In the genomic region with DNA sequence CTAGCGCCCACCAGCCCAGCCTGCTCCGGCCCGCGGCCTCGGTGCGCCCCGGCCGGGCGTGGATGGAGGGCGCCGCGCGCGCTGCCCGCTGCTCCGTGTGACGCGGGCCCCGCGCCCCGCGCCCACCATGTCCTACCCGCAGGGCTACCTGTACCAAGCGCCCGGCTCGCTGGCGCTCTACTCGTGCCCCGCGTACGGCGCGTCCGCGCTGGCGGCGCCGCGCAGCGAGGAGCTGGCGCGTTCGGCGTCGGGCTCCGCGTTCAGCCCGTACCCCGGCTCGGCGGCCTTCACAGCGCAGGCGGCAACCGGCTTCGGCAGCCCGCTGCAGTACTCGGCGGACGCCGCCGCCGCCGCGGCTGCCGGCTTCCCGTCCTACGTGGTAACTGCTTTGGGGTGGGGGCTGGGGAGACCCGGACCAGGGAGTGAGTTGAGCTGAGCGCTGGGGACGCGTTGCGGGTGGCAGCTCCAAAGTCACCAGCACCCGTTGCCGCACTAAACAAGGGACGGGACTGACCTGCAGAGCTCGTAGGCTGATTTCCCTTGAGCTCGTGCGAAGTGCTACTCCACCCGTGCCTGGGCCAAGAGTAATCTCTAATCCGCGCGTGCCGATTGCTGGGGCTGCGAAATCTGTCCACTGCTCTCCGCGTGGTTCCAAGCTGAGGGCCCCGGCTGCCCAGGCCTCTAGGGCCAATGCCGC, we compare ENCODE assay signal across 8 mouse cellular contexts. TPM values are rescaled to one million over a fixed set of nuclear protein-coding genes. Genes with fewer than 3 reads are reported as not detected.
A peak's percentile ranks its signal among the peaks of the same experiment; 100 is the strongest.
DNase-seq lines count a peak whose midpoint lies in the region; ATAC-seq and TF ChIP-seq lines count a peak whose summit lies in the region.

No protein-coding gene starts in this region.

- CTCF ChIA-PET in Patski (lab: Charles Lee) = interaction anchor here (4.3 kb wide), 1 partner anchor 670 kb away, joined by 33 read pairs; no protein-coding TSS in a partner anchor

- H3K27ac ChIP-seq in cerebellum, adult 2 months (ENCODE audit: insufficient read depth, low read length) = no peak overlapping the region
- H3K27ac ChIP-seq in heart, embryonic 13.5 days (replicated peaks) = peak overlapping the region; percentile 73
- no peak overlapping the region for H3K27ac ChIP-seq in limb, embryonic 14.5 days (replicated peaks; ENCODE audit: low read depth, low read length)
- no peak overlapping the region for H3K27ac ChIP-seq in stomach, embryonic 15.5 days

- ATAC-seq in Patski = peak; percentile 12
- ATAC-seq in heart, embryonic 13.5 days (ENCODE audit: extremely low read depth, insufficient number of reproducible peaks, low FRiP score, low TSS enrichment) = no peak; the same call in 1 of the 2 replicates
- peak; percentile 41 for ATAC-seq in limb, embryonic 14.5 days (ENCODE audit: low FRiP score, low read depth)
- ATAC-seq in stomach, embryonic 15.5 days (ENCODE audit: insufficient read depth, low FRiP score, low read depth) = 0 out of 2 replicates have a peak, but pooled peaks have one; percentile 7

- H3K36me3 ChIP-seq in heart, embryonic 13.5 days = no peaks in the 10 kb centered on the region
- 0 out of 2 replicates have a peak, but pooled peaks cover 6% of the 10 kb centered on the region for H3K36me3 ChIP-seq in limb, embryonic 14.5 days (ENCODE audit: control insufficient read depth, insufficient read depth, low read length)
- no peaks in the 10 kb centered on the region for H3K36me3 ChIP-seq in stomach, embryonic 15.5 days

- DNase-seq in cerebellum, adult 2 months = no peak
- DNase-seq in cerebellum, adult 18-20 months = no peak
- no peak for DNase-seq in Patski (ENCODE audit: low read depth, low spot score)
- no peak for DNase-seq in limb, embryonic 14.5 days (ENCODE audit: low spot score)
- DNase-seq in left cerebral cortex, adult 9 months (ENCODE audit: low spot score in 2 of 2) = no peak
- DNase-seq in gastrocnemius, postnatal 36 days = no peak

- H3K9ac ChIP-seq in heart, embryonic 13.5 days = peak overlapping the region; percentile 87
- H3K9ac ChIP-seq in limb, embryonic 14.5 days (ENCODE audit: low read depth, low read length, severe bottlenecking) = peak overlapping the region; percentile 70
- H3K9ac ChIP-seq in stomach, embryonic 15.5 days = peak overlapping the region; percentile 23; the same call in 1 of the 2 replicates

- H3K9me3 ChIP-seq in heart, embryonic 13.5 days = no peaks in the 10 kb centered on the region
- no peaks in the 10 kb centered on the region for H3K9me3 ChIP-seq in limb, embryonic 14.5 days (ENCODE audit: control insufficient read depth, low read length)
- H3K9me3 ChIP-seq in stomach, embryonic 15.5 days = no peaks in the 10 kb centered on the region

- peak overlapping the region; percentile 89 for H3K4me2 ChIP-seq in heart, embryonic 13.5 days
- peak overlapping the region; percentile 89 for H3K4me2 ChIP-seq in limb, embryonic 14.5 days (replicated peaks; ENCODE audit: low read depth, low read length, severe bottlenecking)
- peak overlapping the region; percentile 95 for H3K4me2 ChIP-seq in stomach, embryonic 15.5 days

- peaks cover 13% of the 10 kb centered on the region; the same call in 1 of the 2 replicates for H3K27me3 ChIP-seq in cerebellum, adult 2 months (ENCODE audit: control insufficient read depth, insufficient read depth, low read length)
- no peaks in the 10 kb centered on the region for H3K27me3 ChIP-seq in Patski
- H3K27me3 ChIP-seq in heart, embryonic 13.5 days (replicated peaks) = peaks cover 97% of the 10 kb centered on the region
- peaks cover 86% of the 10 kb centered on the region for H3K27me3 ChIP-seq in limb, embryonic 14.5 days (ENCODE audit: control insufficient read depth, insufficient read depth, low read length)
- H3K27me3 ChIP-seq in stomach, embryonic 15.5 days (replicated peaks) = peaks cover 84% of the 10 kb centered on the region

- POLR2A ChIA-PET in Patski (lab: Charles Lee) = interaction anchor here (0.6 to 6.8 kb wide), 10 partner anchors 9 to 1478 kb away, joined by 3 to 74 read pairs (median 3); a partner anchor contains a TSS

- intact Hi-C loops in gastrocnemius, postnatal 36 days (cut with DNase I) = loop anchor here (10.0 kb wide), 1 partner anchor 664 kb away; a partner anchor contains a TSS

- H3K4me3 ChIP-seq in cerebellum, adult 2 months (replicated peaks; ENCODE audit: insufficient read depth, low read depth, low read length) = peak overlapping the region; percentile 11
- peak overlapping the region; percentile 70 for H3K4me3 ChIP-seq in heart, embryonic 13.5 days
- peak overlapping the region; percentile 62 for H3K4me3 ChIP-seq in limb, embryonic 14.5 days (replicated peaks; ENCODE audit: low read length)
- H3K4me3 ChIP-seq in stomach, embryonic 15.5 days (replicated peaks) = peak overlapping the region; percentile 54

- in situ Hi-C loops in Patski (cut with MboI; ENCODE audit: low pct_unique_long_range_greater_than_20kb) = loop anchor here (5.0 to 25.0 kb wide), 6 partner anchors 434 to 1992 kb away; a partner anchor contains a TSS

- no peaks in the 10 kb centered on the region; the same call in 1 of the 2 replicates for H3K4me1 ChIP-seq in cerebellum, adult 2 months (ENCODE audit: control insufficient read depth, insufficient read depth, low read length)
- H3K4me1 ChIP-seq in heart, embryonic 13.5 days = peaks cover 23% of the 10 kb centered on the region
- peaks cover 11% of the 10 kb centered on the region; the same call in 1 of the 2 replicates for H3K4me1 ChIP-seq in limb, embryonic 14.5 days (ENCODE audit: control insufficient read depth, insufficient read depth, low read length)
- H3K4me1 ChIP-seq in stomach, embryonic 15.5 days = peaks cover 15% of the 10 kb centered on the region

- no peak for TF ChIP-seq CTCF in cerebellum, adult 2 months (IDR thresholded peaks at IDR 0.05; ENCODE audit: borderline replicate concordance, insufficient read depth, low read depth, low read length)
- TF ChIP-seq CTCF in Patski (IDR thresholded peaks at IDR 0.05) = no peak

- under 1% methylated on average over 86 of the region's 88 CpGs for WGBS in cerebellum, adult 2 months
- WGBS in heart, embryonic 13.5 days = under 1% methylated on average over 69 of the region's 88 CpGs
- WGBS in limb, embryonic 14.5 days = under 1% methylated on average over 66 of the region's 88 CpGs
- under 1% methylated on average over 77 of the region's 88 CpGs for WGBS in stomach, embryonic 15.5 days

- no peak for TF ChIP-seq POLR2A in cerebellum, adult 2 months (IDR thresholded peaks at IDR 0.05; ENCODE audit: borderline replicate concordance, insufficient read depth, low read length)
- no peak for TF ChIP-seq POLR2A in limb, embryonic 14.5 days (IDR thresholded peaks at IDR 0.05; ENCODE audit: borderline replicate concordance, extremely low read depth, insufficient read depth, insufficient read length)

RNA-seq across cellular contexts. Expression of a gene that starts 0.5 kb away (rescaled TPM):
- polyA plus RNA-seq in cerebellum, adult 2 months (2012; rRNA removed) = 14.9 and 17.5 TPM in 2 replicates
- polyA plus RNA-seq in Patski (2021) = 57.8 TPM
- polyA plus RNA-seq in heart, embryonic 13.5 days (2015; fragmentation: Nextera tagmentation; extraction: Ambion mirVana) = 9.3 and 12.6 TPM in 2 replicates
- 56.8 and 57.1 TPM in 2 replicates for polyA plus RNA-seq in limb, embryonic 14.5 days (2012; rRNA removed)
- polyA plus RNA-seq in limb, embryonic 14.5 days (2014; fragmentation: Nextera tagmentation; extraction: Ambion mirVana) = 27.6 and 37.0 TPM in 2 replicates
- 2.9 and 5.9 TPM in 2 replicates for polyA plus RNA-seq in stomach, embryonic 15.5 days (2015; fragmentation: Nextera tagmentation; extraction: Ambion mirVana)
- not detected for total RNA-seq in gastrocnemius, postnatal 36 days (2021)

Comparison
In these comparisons a context has a peak if more than half of its experiments do, and no peak if none do; other contexts are left out.
1. H3K4me3 ChIP-seq: peak in every context shown above with its lines; median percentile 70 in heart, embryonic 13.5 days; 62 in limb, embryonic 14.5 days; 54 in stomach, embryonic 15.5 days; 11 in cerebellum, adult 2 months.
2. H3K9ac ChIP-seq: peak in every context shown above with its lines; median percentile 87 in heart, embryonic 13.5 days; 70 in limb, embryonic 14.5 days; 23 in stomach, embryonic 15.5 days.